24 mouse cellular contexts compared by ENCODE assay signal in the genomic region with DNA sequence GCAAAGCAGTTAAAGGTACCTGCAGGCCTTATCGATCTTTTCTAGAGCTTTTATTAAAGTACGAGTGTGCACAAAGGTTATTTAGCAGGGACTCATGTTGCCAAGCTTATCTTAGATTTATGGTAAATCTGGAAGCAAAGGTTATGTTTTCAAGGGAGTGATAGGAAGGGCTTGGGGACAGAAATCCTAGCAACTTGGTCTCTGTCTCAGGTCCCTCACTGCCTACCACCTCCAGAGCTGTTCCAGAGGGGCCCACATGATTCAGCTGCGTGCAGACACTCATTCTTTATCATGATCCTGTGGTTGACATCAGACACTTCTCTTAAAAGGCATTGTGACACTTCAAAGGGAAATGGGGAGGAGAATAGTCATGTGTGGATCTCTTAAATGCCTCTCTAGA.
DNase-seq lines count a peak whose midpoint lies in the region; ATAC-seq and TF ChIP-seq lines count a peak whose summit lies in the region.
"Had no signal": no experiment of that assay in that cellular context is flagged by ENCODE, and none has a peak within 500 bp of the region (broad histone marks: within the 10 kb centered on the region; RNA-seq: fewer than 3 reads in every experiment).

No protein-coding gene starts in this region.

- H3K9ac ChIP-seq in ES-Bruce4 (ENCODE audit: low read depth, poor library complexity, severe bottlenecking): no peak overlapping the region
- no peak overlapping the region for H3K9ac ChIP-seq in intestine, embryonic 15.5 days
- H3K9ac ChIP-seq in intestine, postnatal 0 days (ENCODE audit: low read depth, low read length): no peak overlapping the region
- H3K9ac ChIP-seq: embryonic facial prominence, embryonic 12.5 days; forebrain, embryonic 13.5 days; forebrain, embryonic 15.5 days; forebrain, postnatal 0 days had no signal

- H3K9me3 ChIP-seq in ES-Bruce4 (replicated peaks; ENCODE audit: control insufficient read depth, insufficient read depth, low read length, poor library complexity, severe bottlenecking): no peaks in the 10 kb centered on the region
- H3K9me3 ChIP-seq in intestine, embryonic 15.5 days: no peaks in the 10 kb centered on the region
- no peaks in the 10 kb centered on the region for H3K9me3 ChIP-seq in intestine, postnatal 0 days (ENCODE audit: control insufficient read depth)
- H3K9me3 ChIP-seq: embryonic facial prominence, embryonic 10.5 days; embryonic facial prominence, embryonic 12.5 days; forebrain, embryonic 13.5 days; forebrain, embryonic 15.5 days had no signal

- peaks cover 11% of the 10 kb centered on the region for H3K4me1 ChIP-seq in ES-Bruce4 (ENCODE audit: control insufficient read depth, insufficient read depth, low read length)
- 0 out of 2 replicates have a peak, but pooled peaks cover 7% of the 10 kb centered on the region for H3K4me1 ChIP-seq in intestine, embryonic 15.5 days (replicated peaks)
- H3K4me1 ChIP-seq in intestine, postnatal 0 days (replicated peaks; ENCODE audit: control insufficient read depth, insufficient read depth, low read length): peaks cover 18% of the 10 kb centered on the region; the same call in 1 of the 2 replicates
- H3K4me1 ChIP-seq: embryonic facial prominence, embryonic 12.5 days; forebrain, embryonic 15.5 days had no signal

- no peak overlapping the region for H3K4me2 ChIP-seq in intestine, embryonic 15.5 days (replicated peaks)
- no peak overlapping the region for H3K4me2 ChIP-seq in intestine, postnatal 0 days (replicated peaks; ENCODE audit: low read depth)
- H3K4me2 ChIP-seq: embryonic facial prominence, embryonic 12.5 days; forebrain, embryonic 13.5 days; forebrain, embryonic 15.5 days had no signal

- H3K27me3 ChIP-seq in ES-Bruce4 (ENCODE audit: control insufficient read depth, insufficient read depth, low read length, poor library complexity, severe bottlenecking): no peaks in the 10 kb centered on the region
- H3K27me3 ChIP-seq in intestine, embryonic 15.5 days (replicated peaks): no peaks in the 10 kb centered on the region
- no peaks in the 10 kb centered on the region for H3K27me3 ChIP-seq in intestine, postnatal 0 days (replicated peaks; ENCODE audit: control insufficient read depth, insufficient read depth, low read length)
- H3K27me3 ChIP-seq: CH12.LX; embryonic facial prominence, embryonic 12.5 days; forebrain, embryonic 13.5 days; forebrain, embryonic 15.5 days had no signal

- 60% methylated on average over 3 of the region's 3 CpGs for WGBS in intestine, embryonic 15.5 days
- WGBS in intestine, postnatal 0 days: 35% methylated on average over 3 of the region's 3 CpGs

- peaks cover 9% of the 10 kb centered on the region for H3K36me3 ChIP-seq in ES-Bruce4 (ENCODE audit: control insufficient read depth, insufficient read depth, low read length, poor library complexity, severe bottlenecking)
- H3K36me3 ChIP-seq in intestine, embryonic 15.5 days: no peaks in the 10 kb centered on the region
- H3K36me3 ChIP-seq in intestine, postnatal 0 days (ENCODE audit: control insufficient read depth, insufficient read depth): no peaks in the 10 kb centered on the region
- H3K36me3 ChIP-seq: embryonic facial prominence, embryonic 10.5 days; embryonic facial prominence, embryonic 12.5 days; forebrain, embryonic 15.5 days had no signal

- ATAC-seq in intestine, embryonic 15.5 days: peak; percentile 71
- peak; percentile 48 for ATAC-seq in intestine, postnatal 0 days
- ATAC-seq: CD4-positive, CD25-positive, alpha-beta regulatory T cell, adult 4 months; forebrain, embryonic 13.5 days; forebrain, embryonic 15.5 days had no signal

- DNase-seq in 416B (ENCODE audit: low read depth): peak; percentile 33
- no peak for DNase-seq in cerebellum, postnatal 14 days
- no peak for DNase-seq in kidney, postnatal 10 days
- no peak for DNase-seq in right cerebral cortex, adult 18-20 months
- no peak for DNase-seq in gastrocnemius, postnatal 25 days
- DNase-seq: adrenal gland, adult 2 months; adrenal gland, postnatal 10 days; adrenal gland, postnatal 25 days; B cell, adult 2 months; cerebellum, adult 11 months; cerebellum, adult 18-20 months; cerebellum, adult 8-10 months; cerebellum, adult 9-11 months; cerebellum, postnatal 25 days; forebrain, postnatal 0 days had no signal

- TF ChIP-seq EP300 in ES-Bruce4 (IDR thresholded peaks at IDR 0.05; ENCODE audit: insufficient read depth, low read depth, low read length): no peak

- TF ChIP-seq CTCF in ES-Bruce4 (IDR thresholded peaks at IDR 0.05; ENCODE audit: low read depth, low read length): no peak
- no peak for TF ChIP-seq CTCF in intestine, postnatal 0 days (IDR thresholded peaks at IDR 0.05; ENCODE audit: low read depth)

- no peak for TF ChIP-seq POLR2A in ES-Bruce4 (IDR thresholded peaks at IDR 0.05; ENCODE audit: insufficient read depth, low read length)

- no peak overlapping the region for H3K4me3 ChIP-seq in ES-Bruce4 (ENCODE audit: low read depth, low read length)
- H3K4me3 ChIP-seq in intestine, embryonic 15.5 days (replicated peaks): no peak overlapping the region
- H3K4me3 ChIP-seq in intestine, postnatal 0 days (ENCODE audit: low read depth, low read length): no peak overlapping the region
- H3K4me3 ChIP-seq: embryonic facial prominence, embryonic 10.5 days; embryonic facial prominence, embryonic 12.5 days; forebrain, embryonic 13.5 days; forebrain, embryonic 15.5 days had no signal

- peak overlapping the region; percentile 53 for H3K27ac ChIP-seq in ES-Bruce4 (ENCODE audit: insufficient read depth, low read length)
- 0 out of 2 replicates have a peak overlapping the region, but pooled peaks have one; percentile 69 for H3K27ac ChIP-seq in intestine, embryonic 15.5 days
- peak overlapping the region; percentile 60; the same call in 1 of the 2 replicates for H3K27ac ChIP-seq in intestine, postnatal 0 days (ENCODE audit: low read depth, low read length)
- H3K27ac ChIP-seq: embryonic facial prominence, embryonic 10.5 days; embryonic facial prominence, embryonic 12.5 days; forebrain, embryonic 13.5 days; forebrain, embryonic 15.5 days had no signal
